Mouse (Mus musculus) ES-E14 (cell line): ENCODE data around the gene Iqsec1. TPM values are rescaled to one million over a fixed set of nuclear protein-coding genes. Genes with fewer than 3 reads are reported as not detected.

Source experiments
- DNase-seq: peaks from one replicate; pipeline ENCODE4 v3.0.0-alpha.2; 2013; ENCODE audit warnings: low read depth, low spot score
- H3K27ac ChIP-seq: 2 replicates; pipeline ENCODE4 v1.5.1; 2012; ENCODE audit warnings: low read depth, mild to moderate bottlenecking, low read length, moderate library complexity, mixed read lengths; ENCODE audit not compliant: poor library complexity, insufficient read depth, severe bottlenecking
- H3K36me3 ChIP-seq: 2 replicates; pipeline ENCODE4 v1.6.1; 2012; ENCODE audit warnings: mild to moderate bottlenecking, low read length, moderate library complexity, mixed read lengths; ENCODE audit not compliant: control insufficient read depth, poor library complexity, insufficient read depth, severe bottlenecking
- H3K4me1 ChIP-seq, 2 experiments: fragments of 150-350 bp in 1 of 2; sonication (generic) in 1 of 2; 2 replicates each; pipeline ENCODE4 v1.6.1; 2012; ENCODE audit warnings: low read length in 2 of 2, mild to moderate bottlenecking in 1 of 2, mixed read lengths in 1 of 2; ENCODE audit not compliant: control insufficient read depth in 2 of 2, insufficient read depth in 2 of 2, poor library complexity in 1 of 2
- H3K4me3 ChIP-seq, 2 experiments: fragments of 150-350 bp in 1 of 2; sonication (generic) in 1 of 2; 2 replicates each; pipeline ENCODE4 v1.5.1; 2012; ENCODE audit warnings: low read length in 2 of 2, low read depth in 1 of 2, mild to moderate bottlenecking in 1 of 2, mixed read lengths in 1 of 2; ENCODE audit not compliant: insufficient read depth in 1 of 2, poor library complexity in 1 of 2, severe bottlenecking in 1 of 2
- H3K9ac ChIP-seq: 2 replicates; pipeline ENCODE4 v1.6.1; 2012; ENCODE audit warnings: low read depth, mild to moderate bottlenecking, low read length, mixed read lengths; ENCODE audit not compliant: poor library complexity, insufficient read depth, severe bottlenecking
- H3K9me3 ChIP-seq: fragments of 150-350 bp; sonication (generic); 2 replicates; pipeline ENCODE4 v1.6.1; 2012; ENCODE audit warnings: low read depth, mild to moderate bottlenecking, low read length; ENCODE audit not compliant: control insufficient read depth, insufficient read depth
- CHD2 ChIP-seq: IDR thresholded peaks from 2 replicates; pipeline ENCODE4 v1.6.1; 2014; ENCODE audit warnings: mild to moderate bottlenecking, low read depth, low read length, inconsistent platforms
- HCFC1 ChIP-seq: IDR thresholded peaks from 2 replicates; pipeline ENCODE4 v1.6.1; 2012; ENCODE audit warnings: low read length, inconsistent platforms, borderline replicate concordance; ENCODE audit not compliant: insufficient read depth
- MAFK ChIP-seq: IDR thresholded peaks from 2 replicates; pipeline ENCODE4 v1.6.1; 2014; ENCODE audit warnings: mild to moderate bottlenecking, low read depth, low read length, inconsistent platforms; ENCODE audit not compliant: insufficient read depth
- ZC3H11A ChIP-seq: IDR thresholded peaks from 2 replicates; pipeline ENCODE4 v1.6.1; 2012; ENCODE audit warnings: low read depth, mild to moderate bottlenecking, inconsistent platforms, low read length, borderline replicate concordance
- ZNF384 ChIP-seq: IDR thresholded peaks from 2 replicates; pipeline ENCODE4 v1.6.1; 2012; ENCODE audit warnings: low read depth, low read length, inconsistent platforms
- in situ Hi-C, 2 experiments: fragments of 600-800 bp; cut with MboI; formaldehyde crosslinking; loops; one replicate each; pipeline ENCODE4 v1.15.1; 2025; ENCODE audit warnings: low sequenced_read_pairs in 2 of 2, inconsistent platforms in 1 of 2; ENCODE audit not compliant: unreplicated experiment in 2 of 2
- total RNA-seq: library from RNA; depleted of rRNA; stranded (reverse); fragments of 300-350 nt; gene quantifications from 2 replicates; pipeline ENCODE4 v1.2.3, GENCODE M21; 2012

The Iqsec1 gene
- total RNA-seq, 1 experiment: 18.8 TPM

- H3K9me3 ChIP-seq: no peaks in the 10 kb centered on the region
- in situ Hi-C loops: no loop called here
- no peak overlapping the region for H3K4me3 ChIP-seq
- H3K27ac ChIP-seq: no peak overlapping the region
- no peak overlapping the region for H3K9ac ChIP-seq
- no peaks in the 10 kb centered on the region for H3K36me3 ChIP-seq
- no peaks in the 10 kb centered on the region for H3K4me1 ChIP-seq
- TF ChIP-seq ZC3H11A (no peak), HCFC1 (no peak), MAFK (no peak), ZNF384 (no peak), CHD2 (no peak)
- DNase-seq: no peak
Measured at GRCm38 (mm10) chr6:90789520-90789919, 199.0 kb downstream of the Iqsec1 start.

- no peak overlapping the region for H3K27ac ChIP-seq
- TF ChIP-seq ZNF384: no peak
- no peak for TF ChIP-seq HCFC1
- TF ChIP-seq CHD2: no peak
- no peak for TF ChIP-seq ZC3H11A
- no peak for TF ChIP-seq MAFK
- in situ Hi-C loops: no loop called here
Measured at GRCm38 (mm10) chr6:90787587-90787986, 200.9 kb downstream of the Iqsec1 start.

GRCm38 (mm10) chr6:90787036-90787435, 201.4 kb downstream of the Iqsec1 start:
- Histone ChIP-seq H3K27ac (no peak overlapping the region), H3K9me3 (no peaks in the 10 kb centered on the region), H3K36me3 (no peaks in the 10 kb centered on the region), H3K4me1 (no peaks in the 10 kb centered on the region), H3K9ac (no peak overlapping the region), H3K4me3 (no peak overlapping the region)
- TF ChIP-seq MAFK: no peak
- TF ChIP-seq ZC3H11A: no peak
- TF ChIP-seq CHD2: no peak
- no peak for TF ChIP-seq ZNF384
- no peak for TF ChIP-seq HCFC1
- in situ Hi-C loops: no loop called here
- DNase-seq: no peak

More at GRCm38 (mm10) chr6:90787587-90787986, 200.9 kb downstream of the Iqsec1 start:
- Histone ChIP-seq H3K4me3 (no peak overlapping the region), H3K9ac (no peak overlapping the region), H3K36me3 (no peaks in the 10 kb centered on the region), H3K4me1 (no peaks in the 10 kb centered on the region), H3K9me3 (no peaks in the 10 kb centered on the region)
- no peak for DNase-seq

- Histone ChIP-seq H3K9ac (no peak overlapping the region), H3K27ac (no peak overlapping the region), H3K4me3 (no peak overlapping the region), H3K36me3 (no peaks in the 10 kb centered on the region), H3K9me3 (no peaks in the 10 kb centered on the region), H3K4me1 (no peaks in the 10 kb centered on the region)
- DNase-seq: no peak
- no peak for TF ChIP-seq ZNF384
- no peak for TF ChIP-seq ZC3H11A
- TF ChIP-seq MAFK: no peak
- no peak for TF ChIP-seq HCFC1
- no peak for TF ChIP-seq CHD2
- in situ Hi-C loops: no loop called here
Measured at GRCm38 (mm10) chr6:90786589-90786988, 201.9 kb downstream of the Iqsec1 start.

- H3K9ac ChIP-seq: no peak overlapping the region
- no peaks in the 10 kb centered on the region for H3K36me3 ChIP-seq
- TF ChIP-seq ZNF384: no peak
- no peak for TF ChIP-seq ZC3H11A
- no peak for TF ChIP-seq HCFC1
- TF ChIP-seq CHD2: no peak
- TF ChIP-seq MAFK: no peak
- H3K9me3 ChIP-seq: no peaks in the 10 kb centered on the region
- H3K27ac ChIP-seq: no peak overlapping the region
- in situ Hi-C loops: no loop called here
- no peaks in the 10 kb centered on the region for H3K4me1 ChIP-seq
- H3K4me3 ChIP-seq: no peak overlapping the region
- DNase-seq: no peak
Measured at GRCm38 (mm10) chr6:90783945-90784344, 204.5 kb downstream of the Iqsec1 start.
